Mouse (Mus musculus) embryo, embryonic 11 days (tissue): ENCODE results near the gene Pax6.

Experiments
- DNase-seq: peaks from one replicate; pipeline ENCODE4 v3.0.0-alpha.2; 2015

The Pax6 gene

GRCm38 (mm10) chr2:105668271-105669270 lies at the start of gene Pax6:
Gene Pax6, plus strand, starts transcription at chr2:105668900.
- DNase-seq, result peak; percentile 60

GRCm38 (mm10) chr2:105648933-105649332 lies 19.8 kb upstream of the Pax6 start:
- DNase-seq, result no peak

- DNase-seq, result no peak
Measured at GRCm38 (mm10) chr2:105656456-105656855, 12.2 kb upstream of the Pax6 start.

GRCm38 (mm10) chr2:105659350-105659749 lies 9.3 kb upstream of the Pax6 start:
- peak; percentile 19 for DNase-seq

- peak; percentile 57 for DNase-seq
Measured at GRCm38 (mm10) chr2:105659926-105660873, 8.5 kb upstream of the Pax6 start.

GRCm38 (mm10) chr2:105660874-105661622 lies 7.7 kb upstream of the Pax6 start:
- peak; percentile 50 for DNase-seq

- peak; percentile 55 for DNase-seq
Measured at GRCm38 (mm10) chr2:105661623-105662066, 7.1 kb upstream of the Pax6 start.

GRCm38 (mm10) chr2:105662121-105662520 lies 6.6 kb upstream of the Pax6 start:
- no peak for DNase-seq

- peak; percentile 3 for DNase-seq
Measured at GRCm38 (mm10) chr2:105662606-105663005, 6.1 kb upstream of the Pax6 start.

- DNase-seq, result peak; percentile 36
Measured at GRCm38 (mm10) chr2:105663101-105663511, 5.6 kb upstream of the Pax6 start.

- peak; percentile 17 for DNase-seq
Measured at GRCm38 (mm10) chr2:105664996-105665395, 3.7 kb upstream of the Pax6 start.

- DNase-seq, result no peak
Measured at GRCm38 (mm10) chr2:105665491-105666250, 3.0 kb upstream of the Pax6 start.

- DNase-seq, result no peak
Measured at GRCm38 (mm10) chr2:105666331-105666730, 2.4 kb upstream of the Pax6 start.

GRCm38 (mm10) chr2:105666763-105667625 lies 1.7 kb upstream of the Pax6 start:
- DNase-seq, result peak; percentile 35

GRCm38 (mm10) chr2:105667626-105667950 lies 1.1 kb upstream of the Pax6 start:
- peak; percentile 60 for DNase-seq

GRCm38 (mm10) chr2:105669371-105669861 lies 716 bp downstream of the Pax6 start:
- peak; percentile 65 for DNase-seq

GRCm38 (mm10) chr2:105669881-105670730 lies 1.4 kb downstream of the Pax6 start:
- peak; percentile 41 for DNase-seq

GRCm38 (mm10) chr2:105670731-105671095 lies 2.0 kb downstream of the Pax6 start:
- DNase-seq, result peak; percentile 29

GRCm38 (mm10) chr2:105671116-105671797 lies 2.6 kb downstream of the Pax6 start:
- DNase-seq, result peak; percentile 31
